Mouse (Mus musculus) heart, embryonic 14.5 days (tissue): ENCODE measurements around the gene Setd1b. TPM values are rescaled to one million over a fixed set of nuclear protein-coding genes. Genes with fewer than 3 reads are reported as not detected.

ENCODE experiments used
- ATAC-seq: fragments of 200-750 bp; cut with Nextera tagmentation; 2 replicates; pipeline ENCODE4 v1.8.0; 2017; ENCODE audit warnings: low read depth, moderate TSS enrichment; ENCODE audit not compliant: insufficient number of reproducible peaks, insufficient read depth, low FRiP score
- H3K27ac ChIP-seq, 2 experiments: fragments of 200-500 bp in 1 of 2; fragments of 300-500 bp in 1 of 2; sonication (generic) in 1 of 2; replicated peaks in 1 of 2; 2 replicates each; pipeline ENCODE4 v1.5.1; 2012 to 2014; ENCODE audit warnings: low read depth in 2 of 2, low read length in 2 of 2, control low read depth in 1 of 2, mild to moderate bottlenecking in 1 of 2, mixed read lengths in 1 of 2; ENCODE audit not compliant: control insufficient read depth in 1 of 2, insufficient read depth in 1 of 2
- H3K27me3 ChIP-seq: fragments of 300-500 bp; sonication (generic); 2 replicates; pipeline ENCODE4 v1.6.1; 2014; ENCODE audit warnings: mild to moderate bottlenecking, low read length, control low read depth; ENCODE audit not compliant: control insufficient read depth, insufficient read depth
- H3K36me3 ChIP-seq: fragments of 300-500 bp; sonication (generic); 2 replicates; pipeline ENCODE4 v1.6.1; 2014; ENCODE audit warnings: mild to moderate bottlenecking, control low read depth, low read length, mixed read lengths; ENCODE audit not compliant: control insufficient read depth, insufficient read depth
- H3K4me1 ChIP-seq, 2 experiments: fragments of 200-500 bp in 1 of 2; fragments of 300-500 bp in 1 of 2; sonication (generic) in 1 of 2; 2 replicates each; pipeline ENCODE4 v1.6.1; 2012 to 2014; ENCODE audit warnings: low read length in 2 of 2, control low read depth in 1 of 2, mixed read lengths in 1 of 2; ENCODE audit not compliant: control insufficient read depth in 2 of 2, insufficient read depth in 2 of 2
- H3K4me2 ChIP-seq: fragments of 300-500 bp; sonication (generic); 2 replicates; pipeline ENCODE4 v1.6.1; 2014; ENCODE audit warnings: mild to moderate bottlenecking, low read length
- H3K4me3 ChIP-seq, 2 experiments: fragments of 200-500 bp in 1 of 2; fragments of 300-500 bp in 1 of 2; sonication (generic) in 1 of 2; 2 replicates each; pipeline ENCODE4 v1.5.1; 2012 to 2014; ENCODE audit warnings: low read length in 2 of 2, mild to moderate bottlenecking in 2 of 2, control low read depth in 1 of 2, low read depth in 1 of 2, moderate library complexity in 1 of 2; ENCODE audit not compliant: control insufficient read depth in 1 of 2, insufficient read depth in 1 of 2
- H3K9ac ChIP-seq: fragments of 300-500 bp; sonication (generic); 2 replicates; pipeline ENCODE4 v1.6.1; 2014; ENCODE audit warnings: mild to moderate bottlenecking, low read length
- H3K9me3 ChIP-seq: fragments of 300-500 bp; sonication (generic); 2 replicates; pipeline ENCODE4 v1.6.1; 2016; ENCODE audit warnings: low read length, control low read depth; ENCODE audit not compliant: control insufficient read depth
- WGBS: fragments of 180-500 bp; shearing (Covaris S2); extraction: QIAGEN DNeasy Blood & Tissue Kit; methylation state at CpG from one replicate; pipeline ENCODE4 v1.1.7; 2014; 5-methylcytosine and 5-hydroxymethylcytosine counted together
- polyA plus RNA-seq: library from polyadenylated mRNA; unstranded; fragments of >200 nt; fragmentation: Nextera tagmentation; extraction: Ambion mirVana; gene quantifications from 2 replicates; pipeline ENCODE4 v1.2.1, GENCODE M21; 2014

Setd1b gene
- polyA plus RNA-seq, 1 experiment from 2014 or later, result 9.3 TPM

GRCm38 (mm10) chr5:123137910-123138229, 4.1 kb upstream of the Setd1b start:
- peak overlapping the region; percentile 29 to 93 for H3K4me3 ChIP-seq
- peak overlapping the region; percentile 100 for H3K27ac ChIP-seq
- H3K27me3 ChIP-seq, result no peaks in the 10 kb centered on the region
- peaks cover 52 to 61% of the 10 kb centered on the region in 2 experiments for H3K4me1 ChIP-seq
- H3K9me3 ChIP-seq, result no peaks in the 10 kb centered on the region
- ATAC-seq, result no peak
- H3K36me3 ChIP-seq, result 0 out of 2 replicates have a peak, but pooled peaks cover 10% of the 10 kb centered on the region
- H3K9ac ChIP-seq, result peak overlapping the region; percentile 100
- WGBS, result 0% methylated on average over 5 of the region's 6 CpGs
- peak overlapping the region; percentile 95 for H3K4me2 ChIP-seq

GRCm38 (mm10) chr5:123138230-123138911, 3.6 kb upstream of the Setd1b start:
- H3K9ac ChIP-seq, result peak overlapping the region; percentile 100
- H3K36me3 ChIP-seq, result 0 out of 2 replicates have a peak, but pooled peaks cover 10% of the 10 kb centered on the region
- WGBS, result 1% methylated on average over 40 of the region's 40 CpGs
- peak overlapping the region; percentile 65 to 93 for H3K4me3 ChIP-seq
- H3K4me2 ChIP-seq, result peak overlapping the region; percentile 95
- no peaks in the 10 kb centered on the region for H3K9me3 ChIP-seq
- no peaks in the 10 kb centered on the region for H3K27me3 ChIP-seq
- peaks cover 49 to 56% of the 10 kb centered on the region in 2 experiments for H3K4me1 ChIP-seq
- peak overlapping the region; percentile 100 for H3K27ac ChIP-seq
- no peak for ATAC-seq

GRCm38 (mm10) chr5:123138953-123139721, 2.9 kb upstream of the Setd1b start:
- H3K27ac ChIP-seq, result peak overlapping the region; percentile 100
- no peaks in the 10 kb centered on the region for H3K27me3 ChIP-seq
- H3K9ac ChIP-seq, result peak overlapping the region; percentile 100
- H3K4me3 ChIP-seq, result peak overlapping the region; percentile 65 to 93
- no peaks in the 10 kb centered on the region for H3K9me3 ChIP-seq
- H3K4me1 ChIP-seq, result peaks cover 46 to 56% of the 10 kb centered on the region in 2 experiments
- H3K4me2 ChIP-seq, result peak overlapping the region; percentile 95
- ATAC-seq, result no peak
- 0 out of 2 replicates have a peak, but pooled peaks cover 4% of the 10 kb centered on the region for H3K36me3 ChIP-seq
- 1% methylated on average over 39 of the region's 39 CpGs for WGBS

- Histone ChIP-seq H3K9me3 (no peaks in the 10 kb centered on the region), H3K4me3 (peak overlapping the region; percentile 65 to 93), H3K4me1 (peaks cover 47 to 56% of the 10 kb centered on the region in 2 experiments), H3K27ac (peak overlapping the region; percentile 100), H3K4me2 (peak overlapping the region; percentile 95), H3K36me3 (peaks cover 10% of the 10 kb centered on the region), H3K27me3 (no peaks in the 10 kb centered on the region), H3K9ac (peak overlapping the region; percentile 100)
- 2% methylated on average over 28 of the region's 28 CpGs for WGBS
- no peak for ATAC-seq
Measured at GRCm38 (mm10) chr5:123139722-123140627, 2.0 kb upstream of the Setd1b start.

DNA sequence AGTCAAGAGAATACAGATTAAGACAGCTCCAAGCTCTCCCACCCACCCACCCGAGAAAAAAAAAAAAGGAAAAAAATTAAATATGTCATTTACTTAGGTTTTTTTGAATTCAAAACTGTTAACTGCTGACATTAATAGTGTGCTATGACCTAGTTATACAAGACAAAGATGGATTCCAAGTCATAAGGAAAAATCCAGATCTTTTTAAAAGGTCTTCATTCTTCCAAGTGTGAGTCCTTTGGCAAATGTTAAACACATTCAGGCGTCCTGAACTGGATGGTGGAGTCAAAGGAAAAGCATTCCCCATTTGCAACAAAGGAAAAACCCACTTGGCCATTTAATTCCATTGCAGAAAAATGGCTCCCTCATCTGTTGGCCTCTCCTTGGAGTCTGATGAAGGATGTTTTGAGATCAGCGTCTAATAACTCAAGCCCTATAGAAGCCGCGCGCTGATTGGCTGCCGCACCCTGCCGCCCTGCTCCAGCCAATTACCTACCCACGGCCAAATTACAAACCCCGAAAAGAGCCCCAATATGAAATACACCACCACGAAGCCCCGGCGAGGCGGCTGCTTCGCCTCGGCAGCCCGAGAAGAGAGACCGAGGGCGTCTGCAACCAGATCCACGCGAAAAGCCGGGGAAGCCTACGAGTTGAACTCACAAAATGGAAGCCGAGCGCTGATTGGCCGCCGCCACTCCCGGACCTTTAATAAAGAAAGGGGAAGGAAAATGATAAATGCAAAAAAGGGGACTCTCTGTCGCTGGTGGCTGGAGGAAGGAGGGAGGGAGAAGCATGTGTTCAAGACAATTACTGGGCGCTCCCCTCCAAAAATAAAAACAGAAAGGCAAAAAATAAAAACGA, 1.1 kb upstream of the Setd1b start:
- H3K9me3 ChIP-seq, result no peaks in the 10 kb centered on the region
- no peaks in the 10 kb centered on the region for H3K27me3 ChIP-seq
- ATAC-seq, result peak; percentile 7; the same call in 1 of the 2 replicates
- H3K36me3 ChIP-seq, result peaks cover 19% of the 10 kb centered on the region
- H3K27ac ChIP-seq, result peak overlapping the region; percentile 99 to 100
- H3K4me3 ChIP-seq, result peak overlapping the region; percentile 93
- peak overlapping the region; percentile 95 for H3K4me2 ChIP-seq
- peaks cover 38 to 56% of the 10 kb centered on the region in 2 experiments for H3K4me1 ChIP-seq
- WGBS, result under 1% methylated on average over 31 of the region's 31 CpGs
- peak overlapping the region; percentile 100 for H3K9ac ChIP-seq

DNA sequence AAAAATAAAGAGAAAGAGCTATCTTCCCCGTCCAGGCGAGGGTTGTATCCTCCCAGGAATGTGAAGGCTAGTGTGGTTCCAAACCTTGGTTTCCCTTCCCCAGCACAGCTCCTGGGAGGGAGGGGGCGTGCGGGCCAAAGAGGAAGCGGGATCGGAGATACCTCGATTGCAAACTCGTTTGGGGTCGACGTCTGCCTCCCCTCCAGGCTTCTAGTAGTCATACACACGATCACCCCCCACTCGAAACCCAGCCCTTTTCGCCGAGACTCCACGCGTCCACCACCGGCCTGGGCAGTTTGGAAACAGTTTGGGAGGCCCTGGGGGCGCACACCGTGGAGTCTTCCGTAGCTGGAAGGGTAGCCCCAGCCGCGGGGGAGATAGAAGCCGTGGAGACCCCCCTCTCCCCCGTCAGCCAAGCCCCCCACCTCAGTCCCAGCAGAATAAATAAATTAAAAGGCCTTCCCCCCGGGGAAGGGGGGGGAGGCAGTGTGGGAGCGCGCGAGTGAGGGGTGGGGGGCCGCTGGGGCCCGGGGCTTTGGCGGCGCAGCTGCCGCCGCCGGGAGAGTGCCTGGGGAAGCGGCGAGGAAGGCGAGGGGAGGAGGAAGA, 335 bp upstream of the Setd1b start:
- Histone ChIP-seq H3K4me1 (peaks cover 33 to 52% of the 10 kb centered on the region in 2 experiments), H3K4me2 (peak overlapping the region; percentile 95), H3K27me3 (no peaks in the 10 kb centered on the region), H3K9ac (peak overlapping the region; percentile 100), H3K36me3 (peaks cover 26% of the 10 kb centered on the region), H3K27ac (peak overlapping the region; percentile 99 to 100), H3K9me3 (no peaks in the 10 kb centered on the region), H3K4me3 (peak overlapping the region; percentile 93)
- WGBS, result under 1% methylated on average over 35 of the region's 38 CpGs
- ATAC-seq, result no peak
